Mouse (Mus musculus) gastrocnemius, postnatal 4 days (tissue): ENCODE results near the gene Rhoq. TPM values are rescaled to one million over a fixed set of nuclear protein-coding genes. Genes with fewer than 3 reads are reported as not detected.
A peak's percentile ranks its signal among the peaks of the same experiment; 100 is the strongest.

ENCODE experiments used
- DNase-seq, 2 experiments: peaks; one replicate each; pipeline ENCODE4 v3.0.0; 2021 to 2022; ENCODE audit warnings: low spot score in 2 of 2, mixed read lengths in 2 of 2
- total RNA-seq, 2 experiments: library from RNA; stranded (reverse); gene quantifications; 2 replicates each; pipeline ENCODE4 v1.2.3; 2021

The Rhoq gene
- total RNA-seq, 2 experiments from 2014 or later = 155 to 176 TPM

- DNase-seq = peak; percentile 72 to 91
Observed at GRCm38 (mm10) chr17:86962297-86962893, 487 bp upstream of the Rhoq start.

- peak in 1 of 2 experiments; percentile 46 for DNase-seq
Observed at GRCm38 (mm10) chr17:86963586-86963902, 662 bp downstream of the Rhoq start.

GRCm38 (mm10) chr17:86964041-86964440 lies 1.2 kb downstream of the Rhoq start:
- peak in 1 of 2 experiments; percentile 15 for DNase-seq

GRCm38 (mm10) chr17:86964502-86964901 lies 1.6 kb downstream of the Rhoq start:
- DNase-seq = peak; percentile 59 to 76

- DNase-seq = no peak
Observed at GRCm38 (mm10) chr17:86965121-86965520, 2.2 kb downstream of the Rhoq start.

DNA sequence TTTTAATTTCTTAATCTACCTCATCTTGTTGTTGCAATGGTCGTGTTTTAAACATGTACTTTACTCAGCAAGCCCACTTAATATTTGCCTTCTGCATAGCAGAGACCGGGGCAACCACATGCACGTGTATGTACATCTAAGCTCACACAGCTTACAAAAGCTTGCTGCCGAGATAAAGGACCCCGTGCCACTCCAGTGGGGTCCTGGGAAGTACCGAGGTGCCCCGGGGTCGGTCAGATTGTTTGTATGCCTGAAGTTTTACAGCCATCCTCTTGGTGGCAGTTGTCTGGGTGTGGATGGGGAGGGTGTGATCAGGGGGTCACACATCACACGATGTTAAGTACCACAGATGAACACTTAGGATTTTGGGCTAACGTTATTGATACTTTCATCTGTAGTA lies 3.2 kb downstream of the Rhoq start:
- peak in 1 of 2 experiments; percentile 7 for DNase-seq

DNA sequence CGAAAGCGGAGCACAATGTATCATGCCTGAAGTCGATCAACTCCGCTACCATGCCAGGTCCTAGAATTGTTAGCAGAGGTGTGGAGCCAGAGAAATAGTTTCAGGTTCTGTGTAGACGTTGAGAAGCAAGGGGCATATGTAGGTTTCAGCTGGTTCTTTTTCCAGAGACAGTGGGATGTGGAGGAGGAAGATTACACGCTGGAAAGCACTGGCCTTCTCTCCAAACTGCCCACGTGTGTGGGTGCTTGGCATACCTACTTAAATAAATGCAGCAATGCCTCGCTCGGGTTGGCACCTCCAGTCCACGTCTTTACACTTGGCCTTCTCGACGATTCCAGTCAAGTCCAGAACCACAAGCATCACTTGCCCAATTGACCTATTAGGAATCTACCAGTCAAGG lies 4.2 kb downstream of the Rhoq start:
- DNase-seq = no peak

DNA sequence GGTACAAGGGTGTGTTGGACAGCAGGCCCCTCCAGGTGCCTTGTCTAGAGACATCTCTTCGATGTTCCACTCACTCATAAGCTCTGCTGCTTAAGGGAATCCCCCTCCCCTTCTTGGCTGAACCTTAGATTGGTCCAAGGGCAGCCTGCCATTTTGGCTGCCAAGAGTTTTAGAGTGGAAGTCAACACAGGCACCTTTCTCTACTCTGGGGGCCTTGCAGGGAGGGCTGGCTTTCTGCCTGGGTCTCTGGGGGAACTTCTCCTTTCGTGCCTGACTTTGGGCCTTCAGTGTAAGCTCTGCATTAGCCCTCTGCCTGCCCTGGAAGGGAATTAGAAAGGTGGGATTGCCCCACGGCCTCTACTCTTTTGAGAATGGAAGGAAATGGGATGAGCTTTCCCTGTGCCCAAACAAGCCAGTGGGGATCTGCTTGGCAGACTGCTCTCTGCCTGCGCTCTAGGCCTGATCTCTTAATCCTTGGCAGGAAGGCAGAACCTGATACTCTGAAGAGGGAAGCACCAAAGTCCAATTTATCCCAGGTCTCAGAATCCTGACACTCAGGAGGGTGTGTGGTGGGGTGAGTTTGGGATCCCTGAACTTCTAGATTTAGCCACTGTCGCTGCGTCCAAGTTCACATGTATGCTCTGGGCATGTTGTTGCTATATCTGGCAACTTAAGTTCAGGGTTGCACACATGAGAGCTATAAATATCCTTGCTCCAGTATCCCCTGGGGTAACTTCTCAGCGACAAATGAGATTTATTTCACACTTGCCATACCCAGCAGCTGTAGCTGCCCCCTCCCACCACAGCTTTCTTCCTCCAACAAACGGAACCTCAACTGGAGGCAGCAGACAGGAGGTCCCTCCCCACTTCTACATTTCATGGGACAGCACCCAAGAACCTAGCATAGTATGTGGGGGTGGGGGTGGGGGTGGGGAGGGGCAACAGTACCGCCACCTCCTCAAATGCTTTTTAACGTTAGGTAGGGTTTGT lies 4.9 kb downstream of the Rhoq start:
- peak in 1 of 2 experiments; percentile 8 for DNase-seq

- peak in 1 of 2 experiments; percentile 5 for DNase-seq
Observed at GRCm38 (mm10) chr17:86968581-86968980, 5.7 kb downstream of the Rhoq start.

DNA sequence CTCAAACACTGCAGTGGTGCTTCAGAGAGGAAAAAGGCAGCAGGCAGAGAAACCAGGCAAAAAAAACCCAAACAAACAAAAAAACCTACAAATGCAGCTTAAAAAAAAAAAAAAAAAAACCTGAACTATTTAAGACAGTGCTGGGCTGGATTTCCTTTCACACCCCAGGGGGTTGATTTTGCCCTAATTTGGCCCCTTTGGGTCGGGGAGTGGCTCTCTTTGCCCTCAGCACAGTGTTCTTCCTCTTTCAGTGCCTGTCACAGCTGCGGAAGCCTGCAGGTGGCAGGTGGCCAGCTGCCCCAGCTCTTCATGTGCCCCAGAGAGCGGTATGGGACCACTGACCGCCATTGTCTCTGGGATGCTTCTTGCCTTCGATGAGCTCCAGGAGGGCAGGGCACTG lies 6.7 kb downstream of the Rhoq start:
- DNase-seq = no peak

DNA sequence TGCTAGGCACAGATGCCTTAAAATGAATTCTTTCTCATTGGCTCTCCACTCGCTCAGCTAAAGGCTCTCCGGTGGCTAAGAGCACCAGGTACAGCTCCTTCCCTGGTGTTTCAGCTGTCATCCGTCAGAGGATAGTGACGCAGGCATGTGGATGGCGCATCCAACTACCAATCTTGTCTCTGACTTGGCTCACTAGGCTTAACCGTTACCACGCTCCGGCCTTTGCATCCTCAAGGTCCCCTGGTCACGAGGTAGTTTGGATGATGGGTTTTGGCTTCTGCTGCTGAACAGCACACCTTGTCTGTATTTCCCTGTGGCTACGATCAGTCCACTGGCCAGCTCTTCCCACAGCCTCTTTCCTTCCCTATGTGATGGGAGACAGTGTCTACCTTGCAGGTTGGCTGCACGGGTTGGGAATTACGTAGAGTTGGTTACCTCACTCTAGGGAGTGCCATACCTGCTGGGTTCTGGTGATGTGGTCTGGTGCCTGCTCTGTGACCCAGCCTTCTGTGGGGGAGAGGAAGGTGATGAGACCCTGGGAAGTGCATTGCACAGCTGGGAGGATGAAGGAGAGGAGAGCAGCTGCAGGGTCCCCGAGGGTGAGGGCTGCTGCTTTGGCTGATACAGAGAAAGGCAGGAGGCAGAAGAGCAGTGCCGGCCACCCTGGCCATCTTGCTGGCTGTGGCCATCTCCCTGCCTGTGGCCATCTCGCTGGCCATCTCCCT lies 7.3 kb downstream of the Rhoq start:
- no peak for DNase-seq

- DNase-seq = no peak
Observed at GRCm38 (mm10) chr17:86971036-86971435, 8.2 kb downstream of the Rhoq start.

GRCm38 (mm10) chr17:86971860-86972259 lies 9.0 kb downstream of the Rhoq start:
- no peak for DNase-seq

DNA sequence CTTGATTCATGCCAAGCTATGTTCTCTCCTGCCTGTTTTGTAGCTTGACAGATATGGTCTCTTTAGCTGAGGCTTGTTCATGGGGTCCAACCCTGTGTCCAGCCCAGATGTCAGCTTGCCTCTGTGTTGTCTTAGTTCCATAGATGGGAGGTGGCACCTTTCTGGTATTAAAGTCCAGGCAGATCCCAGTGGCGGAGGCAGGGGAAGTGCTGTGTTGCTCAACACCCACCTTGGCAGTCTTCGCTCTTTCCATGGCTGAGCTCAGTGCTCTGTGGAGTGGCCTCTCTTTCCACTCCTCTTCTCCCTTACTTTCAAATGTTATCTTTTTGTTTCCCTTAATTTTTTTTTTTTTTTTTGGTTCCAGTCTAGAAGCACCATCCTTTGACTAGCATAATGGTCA lies 10.2 kb downstream of the Rhoq start:
- no peak for DNase-seq

GRCm38 (mm10) chr17:86976387-86976786 lies 13.5 kb downstream of the Rhoq start:
- no peak for DNase-seq

DNA sequence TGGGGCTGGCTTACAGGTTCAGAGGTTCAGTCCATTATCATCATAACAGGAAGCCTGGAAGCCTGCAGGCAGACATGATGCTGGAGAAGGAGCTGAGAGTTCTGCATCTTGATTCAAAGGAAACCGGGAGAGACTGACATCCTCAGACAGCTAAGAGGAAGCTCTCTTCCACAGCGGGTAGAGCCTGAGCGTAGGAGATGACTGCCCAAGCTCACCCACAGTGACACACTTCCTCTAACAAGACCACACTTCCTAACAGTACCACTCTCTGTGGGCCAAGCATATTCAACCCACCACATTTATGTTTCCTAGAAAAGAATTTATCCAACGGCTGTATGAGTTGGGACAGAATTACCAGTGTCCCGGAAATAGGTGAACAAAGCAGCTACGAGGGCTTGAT lies 15.6 kb downstream of the Rhoq start:
- no peak for DNase-seq

GRCm38 (mm10) chr17:86981205-86981604 lies 18.3 kb downstream of the Rhoq start:
- no peak for DNase-seq

DNA sequence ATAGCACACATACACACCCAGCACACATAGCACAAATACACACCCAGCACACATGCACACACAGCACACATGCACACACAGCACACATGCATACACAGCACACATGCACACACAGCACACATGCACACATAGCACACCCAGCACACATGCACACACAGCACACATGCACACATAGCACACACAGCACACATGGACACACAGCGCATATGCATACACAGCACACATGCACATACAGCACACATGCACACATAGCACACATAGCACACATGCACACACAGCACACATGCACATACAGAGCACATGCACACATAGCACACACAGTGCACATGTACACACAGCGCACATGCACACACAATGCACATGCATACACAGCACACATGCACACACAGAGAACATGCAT lies 18.8 kb downstream of the Rhoq start:
- DNase-seq = no peak

GRCm38 (mm10) chr17:86982497-86982896 lies 19.6 kb downstream of the Rhoq start:
- DNase-seq = peak; percentile 14 to 37

DNA sequence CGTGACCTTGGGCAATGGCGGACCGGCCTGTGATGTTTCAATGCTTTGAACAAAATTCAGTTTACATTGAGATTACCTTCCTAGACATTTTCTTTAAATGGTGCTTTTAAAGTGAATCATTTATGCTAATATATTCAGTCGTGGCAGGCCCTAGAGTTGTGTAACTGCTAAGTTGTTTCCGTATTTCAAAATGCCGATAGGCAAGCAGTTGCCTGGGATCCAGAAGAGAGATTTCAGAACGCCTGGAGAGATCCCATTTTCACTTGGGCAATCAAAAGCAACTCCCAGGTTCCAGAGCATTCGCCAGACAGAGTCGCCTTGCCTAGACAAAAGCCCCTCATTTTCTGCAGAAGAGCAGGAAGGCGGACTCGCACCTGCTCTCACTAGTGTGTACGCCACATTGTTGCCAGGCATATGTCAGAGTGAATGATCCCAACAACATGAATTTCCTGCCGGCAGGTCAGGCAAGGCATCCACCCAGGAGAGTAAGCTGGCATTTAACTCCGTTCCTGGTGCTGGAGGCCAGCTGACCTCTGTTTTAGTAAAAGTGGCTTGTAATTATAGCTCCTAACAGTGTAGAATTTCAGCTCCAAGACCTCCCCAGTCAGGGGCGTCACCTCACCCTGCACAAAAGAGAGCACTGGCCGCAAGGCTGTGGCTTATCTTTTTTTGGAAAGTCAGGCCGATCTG lies 23.7 kb downstream of the Rhoq start:
- DNase-seq = no peak

DNA sequence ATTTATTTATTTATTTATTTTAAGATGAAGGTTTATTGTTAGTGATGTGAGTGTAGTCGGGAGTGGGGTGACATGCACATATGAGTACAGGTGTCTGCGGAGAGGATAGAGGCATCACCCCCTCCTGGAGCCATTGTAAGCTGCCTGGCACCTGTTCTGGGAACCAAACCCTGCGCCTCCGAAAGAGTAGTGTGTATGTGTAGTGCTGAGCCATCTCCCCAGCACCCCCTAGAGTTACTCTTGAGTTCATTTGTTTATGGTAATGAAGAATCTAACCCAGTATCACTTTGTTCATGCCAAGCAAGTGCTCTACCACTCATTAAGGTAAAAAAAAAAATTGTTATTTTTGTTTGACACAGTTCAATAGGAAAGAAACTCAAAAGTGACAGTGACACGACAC lies 25.3 kb downstream of the Rhoq start:
- DNase-seq = no peak
